Mouse (Mus musculus) fibroblast of lung, adult 2 months (primary cell): Measurements from ENCODE around the gene Trappc13.
A peak's percentile ranks its signal among the peaks of the same experiment; 100 is the strongest.
"Not testable (repeated sequence)": the region's sequence is repeated elsewhere in the genome, so short reads cannot be mapped to it uniquely, and the experiment has no call there.

Experiments
- DNase-seq: peaks from one replicate; pipeline ENCODE4 v3.0.0-alpha.2; 2011; ENCODE audit warnings: low read depth

Gene Trappc13

DNA sequence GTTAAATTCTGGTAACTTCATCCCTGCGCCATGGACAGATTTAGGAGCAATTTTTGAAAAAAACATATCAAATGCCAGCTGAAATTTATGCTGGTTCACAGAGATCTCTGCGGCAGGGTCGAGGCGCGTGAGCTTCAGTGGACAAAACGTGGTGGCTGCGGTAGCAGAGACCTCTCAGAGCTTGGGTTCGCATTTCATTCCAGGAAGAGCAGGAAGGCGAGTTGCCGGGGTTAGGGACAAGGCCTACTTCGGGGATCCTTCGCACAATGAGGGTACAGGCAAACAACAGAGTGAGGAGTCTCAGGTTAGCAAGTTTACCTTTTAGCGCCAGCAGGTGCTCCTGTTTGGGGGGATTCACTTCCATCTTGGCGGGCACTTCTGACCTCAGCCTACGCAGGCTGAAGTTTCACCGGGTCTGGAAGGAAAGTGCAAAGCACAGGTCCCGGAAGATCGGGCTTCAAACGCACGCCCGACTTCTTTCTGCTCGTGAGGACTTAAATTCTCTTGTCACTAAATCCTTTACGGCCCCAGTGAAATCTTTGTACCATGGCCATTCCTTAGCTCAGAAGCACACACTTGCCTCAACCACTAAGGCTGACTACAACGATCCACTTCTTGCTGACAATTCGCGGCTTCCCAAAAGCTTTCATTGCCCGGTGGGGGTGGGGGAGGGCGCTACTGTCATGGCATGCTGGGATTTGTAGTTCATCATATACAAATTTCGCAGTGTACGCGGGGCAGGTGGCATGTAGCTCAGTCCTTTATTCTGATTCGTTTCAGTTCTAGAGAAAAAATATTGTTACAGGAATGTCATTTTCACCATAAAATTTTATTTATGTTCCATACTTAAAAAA is at the start of gene Trappc13:
Trappc13 (minus strand) TSS at position 674 of the 854 bp plus-strand sequence.
- DNase-seq: no peak

- DNase-seq: no peak
These were observed 49.2 kb upstream of the Trappc13 start for GRCm38 (mm10) chr13:104227478-104227877.

DNA sequence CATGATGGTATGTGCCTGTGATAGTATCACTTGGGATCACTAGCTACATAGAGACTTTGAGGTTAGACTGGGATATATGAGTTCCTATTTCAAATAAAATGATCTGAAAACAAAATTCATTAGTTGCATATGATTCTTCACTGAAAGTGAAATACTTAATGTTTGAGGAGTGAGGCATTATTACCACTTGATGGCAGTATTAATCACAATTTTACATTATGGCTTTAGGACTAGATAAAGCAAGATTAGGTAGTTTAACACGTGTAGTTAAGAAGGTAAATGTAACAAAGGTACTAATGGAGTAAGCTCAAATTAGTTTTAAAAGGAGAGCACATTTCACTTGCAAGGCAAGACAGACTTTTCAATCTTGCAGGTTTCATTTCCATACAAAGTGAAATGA is 26.0 kb upstream of the Trappc13 start:
- DNase-seq: no peak

DNA sequence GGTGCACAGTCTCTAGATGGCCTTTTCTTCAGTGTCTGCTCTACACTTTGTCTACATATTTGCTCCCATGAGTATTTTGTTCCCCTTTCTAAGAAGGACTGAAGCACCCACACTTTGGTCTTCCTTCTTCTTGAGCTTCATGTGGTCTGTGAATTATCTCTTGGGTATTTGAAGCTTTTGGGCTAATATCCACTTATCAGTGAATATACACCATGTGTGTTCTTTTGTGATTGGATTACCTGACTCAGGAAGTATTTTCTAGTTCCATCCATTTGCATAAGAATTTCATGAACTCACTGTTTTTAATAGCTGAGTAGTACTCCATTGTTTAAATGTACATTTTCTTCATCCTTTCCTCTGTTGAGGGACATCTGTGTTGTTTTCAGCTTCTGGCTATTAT is 17.6 kb upstream of the Trappc13 start:
- not testable (repeated sequence) for DNase-seq

DNA sequence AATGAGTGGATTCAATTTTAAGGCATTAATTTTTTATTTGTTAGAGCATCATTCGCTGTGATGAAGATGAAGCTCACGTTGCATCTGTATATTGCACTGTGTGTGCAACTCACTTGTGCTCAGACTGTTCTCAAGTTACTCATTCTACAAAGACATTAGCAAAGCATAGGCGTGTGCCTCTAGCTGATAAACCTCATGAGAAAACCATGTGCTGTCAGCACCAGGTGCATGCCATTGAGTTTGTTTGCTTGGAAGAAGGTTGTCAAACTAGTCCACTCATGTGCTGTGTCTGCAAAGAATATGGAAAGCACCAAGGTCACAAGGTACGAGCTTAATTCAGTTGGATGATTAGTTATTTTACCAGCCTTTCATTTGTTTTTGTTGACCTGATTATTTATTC is 9.1 kb upstream of the Trappc13 start:
- DNase-seq: no peak

- no peak for DNase-seq
These were observed 1.1 kb upstream of the Trappc13 start for GRCm38 (mm10) chr13:104179176-104179888.

GRCm38 (mm10) chr13:104178650-104179121 is 417 bp upstream of the Trappc13 start, which contains the start of gene Trim23:
Gene Trim23, plus strand, starts transcription at chr13:104178797.
- DNase-seq: peak; percentile 96

- no peak for DNase-seq
These were observed 1.4 kb downstream of the Trappc13 start for GRCm38 (mm10) chr13:104176874-104177273.

- no peak for DNase-seq
These were observed 5.8 kb downstream of the Trappc13 start for GRCm38 (mm10) chr13:104172498-104172897.

GRCm38 (mm10) chr13:104171711-104172110 is 6.6 kb downstream of the Trappc13 start:
- DNase-seq: no peak

GRCm38 (mm10) chr13:104155686-104156085 is 22.6 kb downstream of the Trappc13 start:
- DNase-seq: peak; percentile 46

DNA sequence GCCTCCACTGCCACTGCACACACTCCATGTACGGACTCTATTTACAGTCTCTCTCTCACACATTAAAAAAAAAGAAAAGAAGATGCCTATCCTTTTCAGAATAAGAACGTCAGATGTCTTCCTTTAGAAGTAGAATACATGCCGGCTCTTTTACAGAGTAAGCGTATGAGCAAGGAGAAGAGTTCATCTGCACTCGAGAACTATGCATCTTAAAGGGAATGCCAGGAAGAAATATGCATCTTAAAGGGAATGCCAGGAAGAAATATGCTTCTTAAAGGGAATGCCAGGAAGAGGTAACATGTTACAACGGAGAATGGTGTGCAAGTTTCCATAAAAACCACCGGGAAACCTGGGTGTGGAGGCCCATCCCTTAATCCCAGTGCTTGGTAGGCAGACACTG is 23.2 kb downstream of the Trappc13 start:
- DNase-seq: no peak

- no peak for DNase-seq
These were observed 24.1 kb downstream of the Trappc13 start for GRCm38 (mm10) chr13:104154180-104154579.

DNA sequence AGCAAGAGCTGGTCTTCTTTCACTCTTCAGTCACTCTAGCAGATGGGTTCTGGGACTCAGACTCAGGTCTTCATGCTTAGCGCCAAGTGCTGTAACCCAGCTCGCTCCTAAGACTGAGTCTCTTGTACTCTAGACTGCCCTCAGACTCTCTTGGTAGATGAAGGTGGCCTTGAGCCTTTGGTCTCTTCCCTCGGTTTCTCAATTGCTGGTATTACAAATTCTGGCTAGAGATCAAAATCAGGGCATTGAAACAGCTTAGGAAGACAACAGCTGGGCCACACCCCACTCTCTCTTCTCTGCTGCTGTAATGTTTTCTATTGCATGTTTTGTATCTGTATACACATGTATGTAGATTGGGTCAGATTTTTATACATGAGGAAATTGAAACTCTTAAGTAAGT is 32.6 kb downstream of the Trappc13 start:
- DNase-seq: no peak

GRCm38 (mm10) chr13:104144871-104145270 is 33.4 kb downstream of the Trappc13 start:
- no peak for DNase-seq

- peak; percentile 42 for DNase-seq
These were observed 38.7 kb downstream of the Trappc13 start for GRCm38 (mm10) chr13:104139369-104140209.

- DNase-seq: no peak
These were observed 43.7 kb downstream of the Trappc13 start for GRCm38 (mm10) chr13:104134510-104135085.

DNA sequence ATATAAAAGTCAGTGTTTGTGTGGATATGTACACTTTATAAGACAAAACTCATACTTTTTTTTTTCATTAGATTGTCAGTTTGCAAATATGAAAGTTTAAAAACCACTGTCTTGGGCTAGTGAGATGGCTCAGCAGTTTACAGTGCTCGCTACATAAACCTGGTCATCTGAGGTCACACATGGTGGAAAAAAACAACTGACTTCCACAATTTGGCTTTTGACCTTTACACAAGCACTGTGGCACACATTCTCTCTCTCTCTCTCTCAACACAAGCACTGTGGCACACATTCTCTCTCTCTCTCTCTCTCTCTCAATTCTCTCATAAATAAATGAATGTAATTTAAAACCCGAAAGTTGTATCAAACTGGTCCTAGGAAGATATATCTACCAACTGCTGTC is 45.7 kb downstream of the Trappc13 start:
- no peak for DNase-seq

- no peak for DNase-seq
These were observed 54.4 kb downstream of the Trappc13 start for GRCm38 (mm10) chr13:104123662-104124381.

GRCm38 (mm10) chr13:104122078-104122840 is 56.0 kb downstream of the Trappc13 start:
- no peak for DNase-seq
